Mouse (Mus musculus): ENCODE results near the gene Nt5c.

DNA sequence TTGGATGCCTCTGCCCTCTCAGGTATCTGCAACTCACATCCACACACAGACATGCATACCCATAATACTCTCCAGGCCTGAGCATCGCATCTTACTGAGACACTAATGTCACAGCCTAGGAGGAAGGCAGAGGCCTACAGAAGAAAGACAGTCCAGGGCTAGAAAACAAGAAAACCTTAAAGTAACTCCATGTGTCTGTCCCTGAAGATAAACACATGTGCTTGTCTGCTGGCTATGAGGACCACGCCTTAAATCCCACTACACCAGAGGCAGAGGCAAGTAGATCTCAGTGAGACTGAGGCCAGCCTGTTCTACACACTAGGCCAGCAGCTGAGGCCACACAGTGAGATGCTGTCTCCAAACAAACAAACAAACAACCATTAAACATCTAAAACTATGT lies 19.5 kb upstream of the Nt5c start:
- TF ChIP-seq CTCF (IDR thresholded peaks at IDR 0.05; ENCODE audit: low read depth) (no peak), EP300 (IDR thresholded peaks at IDR 0.05; ENCODE audit: low read depth) (peak; percentile 32)

All from liver, postnatal 0 days (tissue).